Mouse (Mus musculus) gonadal fat pad, adult 2 months (tissue): Measurements from ENCODE around the gene Casq2. TPM values are rescaled to one million over a fixed set of nuclear protein-coding genes. Genes with fewer than 3 reads are reported as not detected.

Experiments used
- DNase-seq: peaks from one replicate; pipeline ENCODE4 v3.0.0-alpha.2; 2012; ENCODE audit warnings: low read depth
- polyA plus RNA-seq: library from polyadenylated mRNA; depleted of rRNA; stranded (reverse); fragments of >200 nt; gene quantifications from 2 replicates; pipeline ENCODE4 v1.2.3, GENCODE M21; 2012

Gene Casq2
- polyA plus RNA-seq, 1 experiment: 7.8 TPM

- DNase-seq: no peak
Observed at GRCm38 (mm10) chr3:102083589-102084230, 2.5 kb upstream of the Casq2 start.

- DNase-seq: no peak
Observed at GRCm38 (mm10) chr3:102084833-102085491, 1.3 kb upstream of the Casq2 start.

DNA sequence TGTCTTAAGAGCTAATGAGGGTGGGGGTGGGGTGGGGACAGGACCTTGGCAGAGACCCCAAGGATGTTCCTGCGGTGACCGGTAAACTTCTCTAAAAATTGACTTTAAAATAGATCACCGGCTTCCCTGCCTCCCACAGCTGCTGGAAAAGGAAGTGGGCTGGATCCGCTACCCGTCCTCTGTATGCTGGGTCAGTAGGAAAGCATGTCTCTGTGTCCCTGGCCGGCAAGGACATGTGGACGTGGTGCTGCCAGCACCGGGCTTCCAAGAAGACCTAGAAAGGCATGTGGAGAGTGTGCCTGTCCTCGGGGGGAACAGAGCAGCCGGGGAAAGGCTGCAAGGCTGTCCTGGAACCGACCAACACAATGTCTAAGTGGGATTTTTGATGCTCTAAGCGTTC lies 496 bp upstream of the Casq2 start:
- no peak for DNase-seq

GRCm38 (mm10) chr3:102094841-102095240 lies 8.6 kb downstream of the Casq2 start:
- no peak for DNase-seq

GRCm38 (mm10) chr3:102095412-102095811 lies 9.2 kb downstream of the Casq2 start:
- DNase-seq: no peak

- no peak for DNase-seq
Observed at GRCm38 (mm10) chr3:102096366-102096765, 10.2 kb downstream of the Casq2 start.

GRCm38 (mm10) chr3:102096976-102097375 lies 10.8 kb downstream of the Casq2 start:
- DNase-seq: no peak

GRCm38 (mm10) chr3:102099242-102099641 lies 13.0 kb downstream of the Casq2 start:
- no peak for DNase-seq

GRCm38 (mm10) chr3:102099793-102100192 lies 13.6 kb downstream of the Casq2 start:
- DNase-seq: no peak

- DNase-seq: no peak
Observed at GRCm38 (mm10) chr3:102101445-102101844, 15.2 kb downstream of the Casq2 start.

GRCm38 (mm10) chr3:102103811-102104565 lies 17.8 kb downstream of the Casq2 start:
- DNase-seq: no peak

GRCm38 (mm10) chr3:102108201-102108600 lies 22.0 kb downstream of the Casq2 start:
- DNase-seq: no peak

- DNase-seq: no peak
Observed at GRCm38 (mm10) chr3:102111979-102112599, 25.9 kb downstream of the Casq2 start.

DNA sequence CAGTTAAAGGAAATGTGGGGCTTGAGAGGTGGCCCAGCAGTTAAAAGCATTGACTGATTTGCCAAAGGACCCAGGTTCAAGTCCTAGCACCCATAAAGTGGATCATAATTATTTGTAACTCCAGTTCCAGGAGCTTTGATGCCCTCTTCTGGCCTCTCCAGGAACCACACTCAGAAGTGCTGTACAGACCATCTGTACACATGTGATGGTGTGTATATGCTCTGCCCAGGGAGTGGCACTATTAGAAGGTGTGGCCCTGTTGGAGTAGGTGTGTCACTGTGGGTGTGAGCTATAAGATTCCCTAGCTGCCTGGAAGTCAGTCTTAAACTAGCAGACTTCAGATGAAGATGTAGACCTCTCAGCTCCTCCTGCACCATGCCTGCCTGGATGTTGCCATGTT lies 34.7 kb downstream of the Casq2 start:
- DNase-seq: no peak

DNA sequence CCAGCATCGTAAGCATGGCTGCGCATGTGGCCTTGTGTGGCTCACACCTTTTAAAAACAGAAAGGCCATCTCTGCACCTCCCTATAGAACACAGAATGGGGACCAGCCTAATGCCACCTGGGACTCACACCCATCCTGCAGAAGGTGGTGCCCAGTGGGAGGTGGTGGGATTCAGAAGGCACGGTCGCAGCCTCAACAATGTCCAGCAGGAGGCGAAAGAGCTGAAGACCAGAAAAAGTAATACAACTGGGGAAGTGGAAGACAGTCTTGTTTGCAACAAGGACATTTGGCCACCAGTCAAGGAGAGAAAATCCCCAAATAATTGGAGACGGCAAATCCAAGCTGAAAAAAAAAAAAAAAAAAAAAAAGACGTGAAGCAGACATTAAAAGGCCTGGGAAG lies 35.8 kb downstream of the Casq2 start:
- no peak for DNase-seq

GRCm38 (mm10) chr3:102123654-102124053 lies 37.4 kb downstream of the Casq2 start:
- no peak for DNase-seq

DNA sequence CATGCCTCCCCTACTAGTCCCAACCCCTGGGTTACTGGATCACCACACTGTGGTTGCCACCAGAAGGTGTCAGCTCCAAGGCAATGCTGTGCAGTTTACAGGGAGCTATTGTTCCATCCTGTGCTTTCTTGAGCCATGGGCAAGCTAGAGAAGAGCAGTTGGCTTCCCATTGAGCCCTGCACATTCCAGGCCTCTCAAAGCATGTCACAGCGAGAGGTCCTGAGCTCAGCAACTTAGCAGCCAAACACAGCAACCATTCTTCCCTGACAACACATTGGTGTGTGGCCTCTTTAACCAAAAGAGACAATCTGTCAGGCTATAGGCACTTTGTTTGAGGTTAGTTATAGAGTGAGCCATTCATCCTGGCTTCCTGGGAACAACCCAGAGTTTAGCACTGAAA lies 39.3 kb downstream of the Casq2 start:
- DNase-seq: no peak

DNA sequence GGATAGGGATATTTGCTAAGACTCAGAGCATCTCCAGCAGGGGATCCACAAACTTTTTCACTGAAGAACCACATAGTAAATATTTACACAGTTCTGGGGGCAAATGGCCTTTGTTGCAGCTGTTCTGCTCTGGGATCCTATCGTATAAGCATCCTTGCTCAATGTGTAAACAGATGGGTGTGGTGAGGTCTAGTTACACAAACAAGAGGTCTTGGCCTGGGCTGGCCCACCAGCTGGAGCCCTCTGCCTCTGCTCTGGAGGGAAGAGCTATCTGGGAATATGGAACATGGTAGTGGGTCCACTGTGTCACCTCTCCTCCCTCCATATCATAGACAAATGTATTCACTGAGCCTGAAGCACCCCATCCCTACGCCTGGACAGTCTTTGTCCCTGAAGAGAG lies 40.9 kb downstream of the Casq2 start:
- no peak for DNase-seq

- DNase-seq: no peak
Observed at GRCm38 (mm10) chr3:102128242-102128641, 42.0 kb downstream of the Casq2 start.

- DNase-seq: no peak
Observed at GRCm38 (mm10) chr3:102130478-102130877, 44.3 kb downstream of the Casq2 start.

DNA sequence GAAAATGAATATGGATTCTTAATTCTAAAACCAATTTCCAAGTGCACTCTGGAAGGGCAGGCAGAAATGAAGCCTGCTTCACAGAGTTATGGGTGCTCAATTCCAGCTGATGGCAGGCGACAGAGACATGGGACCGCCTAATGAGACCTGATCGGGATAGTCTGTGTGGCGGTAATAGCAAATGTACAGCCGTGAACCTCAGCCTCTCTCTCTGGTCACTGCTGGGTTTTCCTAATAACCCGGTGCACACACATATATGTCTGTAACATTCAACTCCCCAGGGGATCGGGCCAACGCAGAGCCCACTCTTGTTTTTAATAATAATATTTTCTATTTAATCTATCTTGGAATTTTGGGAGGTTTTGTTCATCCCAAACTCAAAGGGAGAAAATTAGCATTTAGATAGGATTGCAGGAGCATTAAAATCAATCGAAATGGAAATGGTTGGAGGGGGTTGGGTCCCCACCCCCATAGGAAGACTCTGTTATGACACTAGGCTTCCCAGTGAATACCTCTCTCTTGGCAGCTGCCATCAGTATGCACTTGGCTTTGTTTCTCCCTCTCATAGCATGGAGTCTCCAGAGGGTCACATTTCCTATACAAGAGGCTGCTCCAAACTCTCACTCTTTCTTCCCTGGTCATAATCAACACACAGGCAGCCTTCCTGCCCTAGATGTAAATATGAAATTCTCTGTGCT lies 45.6 kb downstream of the Casq2 start:
- DNase-seq: no peak
